Mouse (Mus musculus) pancreas, adult 10 weeks (tissue): ENCODE results near the gene Ccl6. TPM values are rescaled to one million over a fixed set of nuclear protein-coding genes. Genes with fewer than 3 reads are reported as not detected.

Source experiments
- polyA plus RNA-seq: library from polyadenylated mRNA; stranded (reverse); fragments of 350-450 nt; fragmentation: Illumina TruSeq; extraction: RNeasy Lipid Tissue Mini Kit (QIAGEN cat#74804); gene quantifications from one replicate; pipeline ENCODE4 v1.2.3, GENCODE M21; 2015; ENCODE audit warnings: low read depth, low replicate concordance; ENCODE audit not compliant: insufficient read depth

Gene Ccl6
- 23.3 TPM for polyA plus RNA-seq

DNA sequence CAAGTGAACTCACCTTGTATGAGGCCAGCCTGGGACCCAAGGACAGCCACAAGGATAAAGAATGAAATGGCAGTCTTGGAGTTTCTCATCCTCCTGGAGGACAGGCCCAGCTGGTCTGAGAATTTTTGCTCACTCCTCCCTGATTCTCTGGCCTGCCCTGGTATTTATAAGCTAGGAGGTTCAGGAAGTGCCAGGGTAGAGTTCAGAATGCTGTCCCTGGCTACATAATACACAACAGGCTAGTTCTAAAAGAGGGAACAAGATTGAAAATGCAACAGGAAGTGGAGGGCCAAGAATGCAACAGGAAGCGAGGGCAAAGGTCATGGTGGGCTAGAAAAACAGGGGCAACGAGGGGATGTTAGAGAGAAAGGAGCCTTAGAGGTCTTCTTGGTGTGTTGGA is at the start of gene Ccl6:
Gene Ccl6, minus strand, starts transcription at position 235 of the 400 bp plus-strand sequence.

DNA sequence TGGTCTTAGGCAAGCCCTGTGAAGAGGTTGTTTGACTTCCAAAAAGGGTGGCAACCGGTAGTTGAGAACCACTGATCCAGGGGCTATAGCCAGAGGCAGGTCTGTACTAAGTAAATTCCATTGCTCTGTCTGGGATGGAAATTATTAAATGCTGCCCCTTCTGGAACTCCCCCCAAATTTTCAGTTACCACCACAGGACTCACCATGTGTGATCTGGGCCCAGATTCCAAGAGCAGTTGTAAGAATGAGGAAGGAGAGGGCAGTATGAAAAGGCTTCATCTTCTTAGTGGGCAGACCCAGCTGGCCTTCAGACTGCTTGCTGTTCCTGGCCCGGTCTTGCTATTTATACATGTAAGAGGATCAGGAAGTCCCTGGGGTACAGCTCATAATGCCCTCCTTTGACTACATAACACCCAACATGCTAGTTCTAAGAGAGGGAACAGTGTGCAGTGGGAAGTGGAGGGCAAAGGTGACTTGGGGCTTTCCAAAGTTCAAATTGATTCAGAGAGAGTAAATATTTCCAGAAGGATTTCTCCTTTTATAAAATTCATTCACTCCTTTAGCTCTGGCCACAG is 14.6 kb downstream of the Ccl6 start, which contains the start of gene Ccl9:
Gene Ccl9, minus strand, starts transcription at position 451 of the 575 bp plus-strand sequence.

Other genes with a start within 250 kb of the Ccl6 start
- 0.37 TPM for gene Rasl10b, start 183.9 kb downstream of the Ccl6 start, polyA plus RNA-seq
- not detected for gene Gas2l2, start 163.6 kb downstream of the Ccl6 start, polyA plus RNA-seq
- not detected for gene 1700020L24Rik, start 155.4 kb downstream of the Ccl6 start, polyA plus RNA-seq
- 2.5 TPM for gene Mmp28, start 130.0 kb downstream of the Ccl6 start, polyA plus RNA-seq
- gene Taf15, start 120.0 kb downstream of the Ccl6 start, polyA plus RNA-seq = 18.7 TPM
- gene Heatr9, start 70.9 kb downstream of the Ccl6 start, polyA plus RNA-seq = not detected
- gene Ccl5, start 62.6 kb downstream of the Ccl6 start, polyA plus RNA-seq = not detected
- gene Ccl9, start 14.5 kb downstream of the Ccl6 start, polyA plus RNA-seq = 9.2 TPM
- gene Rpl9-ps1, start 52.5 kb upstream of the Ccl6 start, polyA plus RNA-seq = not detected
- not detected for gene Ccl3, start 56.3 kb upstream of the Ccl6 start, polyA plus RNA-seq
- gene Ccl4, start 69.5 kb upstream of the Ccl6 start, polyA plus RNA-seq = not detected
- 11.9 TPM for gene Wfdc17, start 110.9 kb upstream of the Ccl6 start, polyA plus RNA-seq
- not detected for gene Wfdc18, start 115.9 kb upstream of the Ccl6 start, polyA plus RNA-seq
- gene Wfdc21, start 153.9 kb upstream of the Ccl6 start, polyA plus RNA-seq = not detected
- gene Heatr6, start 160.6 kb upstream of the Ccl6 start, polyA plus RNA-seq = 2.3 TPM